Mouse (Mus musculus) forebrain, postnatal 0 days (tissue): Measurements from ENCODE around the gene Map10. TPM values are rescaled to one million over a fixed set of nuclear protein-coding genes. Genes with fewer than 3 reads are reported as not detected.

Experiments
- ATAC-seq: fragments of 200-750 bp; cut with Nextera tagmentation; 2 replicates; pipeline ENCODE4 v1.8.0; 2017; ENCODE audit warnings: mild to moderate bottlenecking, moderate library complexity
- DNase-seq: peaks from one replicate; pipeline ENCODE4 v3.0.0-alpha.2; 2015
- H3K27ac ChIP-seq: fragments of 300-500 bp; sonication (generic); 2 replicates; pipeline ENCODE4 v1.5.1; 2014; ENCODE audit warnings: low read depth, mild to moderate bottlenecking, antibody characterized with exemption, low read length, moderate library complexity, mixed read lengths
- H3K27me3 ChIP-seq: fragments of 300-500 bp; sonication (generic); 2 replicates; pipeline ENCODE4 v1.6.1; 2014; ENCODE audit warnings: mild to moderate bottlenecking, low read length, mixed read lengths; ENCODE audit not compliant: insufficient read depth
- H3K36me3 ChIP-seq: fragments of 300-500 bp; sonication (generic); 2 replicates; pipeline ENCODE4 v1.6.1; 2014; ENCODE audit warnings: mild to moderate bottlenecking, moderate library complexity; ENCODE audit not compliant: insufficient read depth
- H3K4me1 ChIP-seq: fragments of 300-500 bp; sonication (generic); 2 replicates; pipeline ENCODE4 v1.6.1; 2014; ENCODE audit warnings: antibody characterized with exemption; ENCODE audit not compliant: insufficient read depth
- H3K4me2 ChIP-seq: fragments of 300-500 bp; sonication (generic); 2 replicates; pipeline ENCODE4 v1.6.1; 2014; ENCODE audit warnings: low read depth, mild to moderate bottlenecking, moderate library complexity
- H3K4me3 ChIP-seq: fragments of 300-500 bp; sonication (generic); 2 replicates; pipeline ENCODE4 v1.5.1; 2014; ENCODE audit warnings: low read depth, low read length, mixed read lengths
- H3K9ac ChIP-seq: fragments of 300-500 bp; sonication (generic); 2 replicates; pipeline ENCODE4 v1.6.1; 2014; ENCODE audit warnings: mild to moderate bottlenecking
- H3K9me3 ChIP-seq: fragments of 300-500 bp; sonication (generic); 2 replicates; pipeline ENCODE4 v1.6.1; 2016; ENCODE audit warnings: low read length
- CTCF ChIP-seq: sonication (generic); IDR thresholded peaks from 2 replicates; pipeline ENCODE4 v1.5.1; 2016; ENCODE audit warnings: antibody characterized with exemption, control low read depth, low read depth
- WGBS: fragments of 180-500 bp; shearing (Covaris S2); extraction: QIAGEN DNeasy Blood & Tissue Kit; methylation state at CpG from one replicate; pipeline ENCODE4 v1.1.7; 2014; 5-methylcytosine and 5-hydroxymethylcytosine counted together
- polyA plus RNA-seq: library from polyadenylated mRNA; unstranded; fragments of >200 nt; fragmentation: Nextera tagmentation; extraction: Ambion mirVana; gene quantifications from 2 replicates; pipeline ENCODE4 v1.2.1, GENCODE M21; 2015
- total RNA-seq: library from RNA; depleted of rRNA; stranded (reverse); fragments of >200 nt; gene quantifications from 2 replicates; pipeline ENCODE4 v1.2.3, GENCODE M21; 2014

Map10 gene
- total and polyA plus RNA-seq, 2 experiments from 2014 or later = 7.6 to 13.5 TPM

GRCm38 (mm10) chr8:125680851-125681408 is 11.3 kb downstream of the Map10 start:
- Histone ChIP-seq H3K4me2 (no peak overlapping the region), H3K9me3 (no peaks in the 10 kb centered on the region), H3K9ac (no peak overlapping the region), H3K27ac (no peak overlapping the region), H3K36me3 (no peaks in the 10 kb centered on the region), H3K27me3 (no peaks in the 10 kb centered on the region), H3K4me3 (no peak overlapping the region), H3K4me1 (no peaks in the 10 kb centered on the region)
- no peak for TF ChIP-seq CTCF
- 36% methylated on average over 8 of the region's 8 CpGs for WGBS
- DNase-seq (no peak), ATAC-seq (no peak)

- H3K4me1 ChIP-seq = no peaks in the 10 kb centered on the region
- H3K4me3 ChIP-seq = no peak overlapping the region
- no peak overlapping the region for H3K4me2 ChIP-seq
- no peak for TF ChIP-seq CTCF
- H3K27me3 ChIP-seq = no peaks in the 10 kb centered on the region
- ATAC-seq (no peak), DNase-seq (no peak)
- WGBS = 77% methylated on average over 6 of the region's 6 CpGs
- no peaks in the 10 kb centered on the region for H3K9me3 ChIP-seq
- H3K9ac ChIP-seq = no peak overlapping the region
- H3K36me3 ChIP-seq = no peaks in the 10 kb centered on the region
- H3K27ac ChIP-seq = no peak overlapping the region
These were observed 15.7 kb downstream of the Map10 start for GRCm38 (mm10) chr8:125685216-125685760.

GRCm38 (mm10) chr8:125686221-125686865 is 16.7 kb downstream of the Map10 start:
- no peak for ATAC-seq
- H3K9me3 ChIP-seq = no peaks in the 10 kb centered on the region
- H3K9ac ChIP-seq = no peak overlapping the region
- H3K27me3 ChIP-seq = no peaks in the 10 kb centered on the region
- no peak for TF ChIP-seq CTCF
- DNase-seq = no peak
- no peak overlapping the region for H3K4me3 ChIP-seq
- 69% methylated on average over 9 of the region's 9 CpGs for WGBS
- H3K4me1 ChIP-seq = no peaks in the 10 kb centered on the region
- H3K36me3 ChIP-seq = no peaks in the 10 kb centered on the region
- no peak overlapping the region for H3K27ac ChIP-seq
- H3K4me2 ChIP-seq = no peak overlapping the region

GRCm38 (mm10) chr8:125690166-125690915 is 20.7 kb downstream of the Map10 start:
- Histone ChIP-seq H3K27me3 (no peaks in the 10 kb centered on the region), H3K9ac (no peak overlapping the region), H3K9me3 (no peaks in the 10 kb centered on the region), H3K36me3 (no peaks in the 10 kb centered on the region), H3K4me1 (no peaks in the 10 kb centered on the region), H3K4me2 (no peak overlapping the region), H3K27ac (no peak overlapping the region), H3K4me3 (no peak overlapping the region)
- no peak for TF ChIP-seq CTCF
- DNase-seq (no peak), ATAC-seq (no peak)
- WGBS = 48% methylated on average over 15 of the region's 15 CpGs

- ATAC-seq (no peak), DNase-seq (no peak)
- H3K9me3 ChIP-seq = no peaks in the 10 kb centered on the region
- no peaks in the 10 kb centered on the region for H3K27me3 ChIP-seq
- WGBS = 88% methylated on average over 3 of the region's 3 CpGs
- no peak overlapping the region for H3K4me3 ChIP-seq
- H3K9ac ChIP-seq = no peak overlapping the region
- no peaks in the 10 kb centered on the region for H3K36me3 ChIP-seq
- no peak overlapping the region for H3K27ac ChIP-seq
- H3K4me1 ChIP-seq = no peaks in the 10 kb centered on the region
- H3K4me2 ChIP-seq = no peak overlapping the region
- no peak for TF ChIP-seq CTCF
These were observed 21.3 kb downstream of the Map10 start for GRCm38 (mm10) chr8:125690961-125691360.

DNA sequence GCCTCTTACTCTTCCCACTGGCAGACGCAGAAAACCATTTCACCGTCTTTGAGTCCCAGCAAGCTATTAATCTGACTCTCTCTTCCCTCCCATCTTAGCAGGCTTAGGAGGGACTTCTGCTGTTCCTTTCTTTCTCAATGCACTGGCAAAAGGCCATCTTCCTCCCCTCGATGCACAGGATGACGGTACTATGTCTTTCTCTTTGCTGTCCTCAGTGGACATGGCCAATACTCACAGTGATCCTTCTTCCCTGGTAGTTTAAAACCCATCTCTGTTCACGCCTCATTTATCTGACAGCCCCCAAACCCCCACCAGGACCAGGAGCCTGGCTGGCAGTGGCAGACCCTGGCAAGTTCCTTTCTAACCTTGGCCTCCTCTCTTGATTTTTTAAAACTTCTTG is 22.8 kb downstream of the Map10 start:
- H3K9ac ChIP-seq = no peak overlapping the region
- TF ChIP-seq CTCF = no peak
- no peaks in the 10 kb centered on the region for H3K4me1 ChIP-seq
- no peak overlapping the region for H3K4me2 ChIP-seq
- DNase-seq (no peak), ATAC-seq (no peak)
- no peaks in the 10 kb centered on the region for H3K27me3 ChIP-seq
- H3K4me3 ChIP-seq = no peak overlapping the region
- no peak overlapping the region for H3K27ac ChIP-seq
- no peaks in the 10 kb centered on the region for H3K9me3 ChIP-seq
- WGBS = 56% methylated on average over 5 of the region's 5 CpGs
- no peaks in the 10 kb centered on the region for H3K36me3 ChIP-seq

DNA sequence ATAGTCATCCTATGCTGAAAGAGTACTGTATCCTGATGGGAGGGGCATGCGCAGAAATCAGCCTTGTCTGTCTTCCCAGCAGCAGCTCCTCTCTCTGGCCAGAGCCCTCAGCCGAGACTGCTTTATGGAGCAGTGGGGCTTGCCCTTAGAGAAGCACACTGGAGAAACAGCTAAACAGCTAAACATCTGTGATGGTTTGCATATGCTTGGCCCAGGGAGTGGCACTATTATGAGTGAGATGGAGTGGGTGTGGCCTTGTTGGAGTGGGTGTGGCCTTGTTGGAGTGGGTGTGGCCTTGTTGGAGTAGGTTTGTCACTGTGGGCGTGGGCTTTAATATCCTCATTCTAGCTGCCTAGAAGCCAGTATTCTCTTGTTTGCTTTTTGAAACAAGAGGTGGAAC is 23.6 kb downstream of the Map10 start:
- H3K27me3 ChIP-seq = no peaks in the 10 kb centered on the region
- no peak overlapping the region for H3K4me2 ChIP-seq
- 93% methylated on average over 3 of the region's 3 CpGs for WGBS
- DNase-seq (no peak), ATAC-seq (no peak)
- no peak overlapping the region for H3K9ac ChIP-seq
- no peaks in the 10 kb centered on the region for H3K9me3 ChIP-seq
- H3K36me3 ChIP-seq = no peaks in the 10 kb centered on the region
- TF ChIP-seq CTCF = no peak
- H3K27ac ChIP-seq = no peak overlapping the region
- H3K4me1 ChIP-seq = no peaks in the 10 kb centered on the region
- no peak overlapping the region for H3K4me3 ChIP-seq
